Mouse (Mus musculus) megakaryocyte-erythroid progenitor cell, adult 5-6 weeks (primary cell): ENCODE results near the gene St3gal2. TPM values are rescaled to one million over a fixed set of nuclear protein-coding genes. Genes with fewer than 3 reads are reported as not detected.
A peak's percentile ranks its signal among the peaks of the same experiment; 100 is the strongest.
"Not testable (repeated sequence)": the region's sequence is repeated elsewhere in the genome, so short reads cannot be mapped to it uniquely, and the experiment has no call there.

Experiments used
- ATAC-seq: replicated peaks from 2 replicates; pipeline ENCODE4 v1.8.0; 2016; ENCODE audit warnings: mild to moderate bottlenecking, inconsistent platforms; ENCODE audit not compliant: severe bottlenecking, poor library complexity, low FRiP score, low TSS enrichment
- total RNA-seq, 2 experiments: library from RNA; stranded (forward) in 1 of 2; stranded (reverse) in 1 of 2; fragments of 200-1000, 215-1000 nt in 1 of 2; fragments of >200 nt in 1 of 2; fragmentation: Nextera tagmentation in 1 of 2; gene quantifications; 2 replicates each; pipeline ENCODE4 v1.2.3; 2014 to 2017

Gene St3gal2
- total RNA-seq, 2 experiments from 2014 or later, result 12.5 to 17.0 TPM

DNA sequence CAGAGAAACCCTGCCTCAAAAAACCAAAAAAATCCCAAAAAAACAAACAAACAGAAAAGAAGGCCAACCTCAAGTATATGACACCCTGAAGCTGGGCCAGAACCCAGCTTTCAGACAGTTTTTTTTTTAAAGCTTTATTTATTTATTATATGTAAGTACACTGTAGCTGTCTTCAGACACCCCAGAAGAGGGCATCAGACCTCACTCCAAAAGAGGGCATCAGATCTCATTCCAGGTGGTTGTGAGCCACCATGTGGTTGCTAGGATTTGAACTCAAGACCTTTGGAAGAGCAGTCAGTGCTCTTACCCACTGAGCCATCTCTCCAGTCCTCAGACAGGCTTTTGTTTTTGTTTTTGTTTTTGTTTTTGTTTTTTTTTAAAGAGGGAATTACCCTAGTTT lies 9.9 kb upstream of the St3gal2 start:
- ATAC-seq, result not testable (repeated sequence)

DNA sequence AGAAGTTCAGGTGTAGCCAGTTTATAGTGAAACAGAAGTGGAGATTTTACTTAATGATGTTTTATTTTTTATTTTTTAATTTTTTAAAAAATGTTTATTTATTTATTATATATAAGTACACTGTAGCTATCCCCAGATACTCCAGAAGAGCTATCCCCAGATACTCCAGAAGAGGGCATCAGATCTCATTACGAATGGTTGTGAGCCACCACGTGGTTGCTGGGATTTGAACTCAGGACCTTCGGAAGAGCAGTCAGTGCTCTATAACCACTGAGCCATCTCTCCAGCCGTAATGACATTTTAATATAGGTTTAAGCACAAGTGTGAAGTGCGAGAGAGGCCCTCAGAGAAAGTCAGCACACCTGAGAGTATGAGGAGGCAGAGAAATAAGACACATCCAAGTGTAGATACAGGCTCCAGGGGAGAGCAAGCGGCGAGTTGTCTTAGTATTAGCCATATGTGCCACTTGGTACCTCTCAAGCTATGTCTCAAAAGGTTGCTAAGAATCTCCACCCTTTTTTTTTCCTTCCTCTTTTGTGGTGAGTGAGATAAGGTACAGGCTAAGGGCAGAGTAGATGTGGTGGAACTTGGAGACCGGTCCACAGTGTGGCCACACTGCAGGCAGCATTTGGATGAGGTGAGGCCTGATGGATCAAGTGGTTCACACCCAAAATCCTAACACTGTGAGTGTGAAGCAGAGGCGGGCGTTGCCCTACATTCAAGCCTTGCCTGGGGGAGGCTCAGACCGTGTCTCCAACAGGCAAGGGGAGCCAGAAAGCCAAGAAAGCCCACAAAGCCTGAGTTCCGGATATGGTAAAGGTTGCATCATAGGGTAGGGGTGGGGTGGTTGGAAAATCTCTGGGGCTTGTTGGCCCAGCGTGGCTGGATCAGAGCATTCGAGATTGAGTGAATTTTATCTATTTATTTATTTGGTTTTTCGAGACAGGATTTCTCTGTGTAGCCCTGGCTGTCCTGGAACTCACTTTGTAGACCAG lies 7.8 kb upstream of the St3gal2 start:
- peak; percentile 93 for ATAC-seq

DNA sequence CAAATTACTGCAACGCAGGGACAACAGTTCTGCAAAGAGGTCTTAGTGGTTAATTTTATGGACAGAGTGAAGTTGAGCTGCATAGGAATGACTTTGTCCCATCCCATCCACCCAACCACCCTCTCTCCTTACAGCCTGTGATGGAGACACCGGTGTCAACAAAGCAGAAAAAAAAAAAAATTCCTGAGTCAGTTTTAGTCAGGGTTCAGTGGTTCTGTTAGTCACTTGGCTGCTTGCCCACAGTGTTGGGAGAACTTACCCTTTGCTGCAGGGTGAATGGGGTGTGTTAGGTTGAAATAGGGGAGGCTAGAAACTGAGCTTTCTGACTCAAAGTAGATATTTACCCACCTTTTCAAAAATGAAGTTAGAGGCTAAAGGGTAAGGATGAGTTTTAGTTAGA lies 2.3 kb upstream of the St3gal2 start:
- ATAC-seq, result no peak

DNA sequence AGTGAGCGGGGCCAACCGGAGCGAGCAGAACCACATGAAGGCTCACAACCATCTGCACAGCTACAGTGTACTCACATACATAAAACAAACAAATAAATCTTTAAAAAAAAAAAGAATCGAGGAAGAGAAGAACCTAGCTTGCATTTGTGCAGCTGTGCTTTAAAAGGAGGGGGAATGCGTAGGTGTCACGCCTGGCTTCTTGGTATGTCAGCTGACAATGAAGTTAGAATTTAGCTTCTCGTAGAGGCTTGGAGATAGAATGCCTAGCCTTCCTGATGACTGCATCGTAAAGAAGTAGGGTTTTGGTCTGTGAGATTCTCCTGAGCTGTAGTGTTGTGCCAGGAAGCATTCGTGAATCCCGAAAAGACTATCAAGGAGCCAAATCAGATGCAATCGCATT lies 1.7 kb upstream of the St3gal2 start:
- no peak for ATAC-seq

DNA sequence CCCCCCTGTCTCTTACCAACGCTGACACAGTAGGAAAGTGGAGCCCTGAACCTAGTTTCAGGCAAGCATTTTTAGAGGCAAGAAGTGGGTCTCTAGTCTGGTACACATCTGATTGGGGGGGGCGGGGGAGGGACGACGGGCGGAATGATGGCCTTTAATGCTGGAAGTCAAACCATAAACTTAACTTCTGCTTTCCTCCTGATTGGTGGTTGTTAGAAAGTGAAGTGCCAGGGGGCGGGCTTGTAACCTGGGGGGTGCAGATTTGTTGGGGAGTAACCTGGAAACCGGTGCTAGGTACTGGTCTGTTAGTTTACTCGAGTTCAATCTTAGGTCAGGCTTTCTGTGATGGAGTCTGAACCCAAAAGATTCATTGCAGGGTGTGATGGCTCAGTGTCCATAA lies 1.3 kb upstream of the St3gal2 start:
- no peak for ATAC-seq

DNA sequence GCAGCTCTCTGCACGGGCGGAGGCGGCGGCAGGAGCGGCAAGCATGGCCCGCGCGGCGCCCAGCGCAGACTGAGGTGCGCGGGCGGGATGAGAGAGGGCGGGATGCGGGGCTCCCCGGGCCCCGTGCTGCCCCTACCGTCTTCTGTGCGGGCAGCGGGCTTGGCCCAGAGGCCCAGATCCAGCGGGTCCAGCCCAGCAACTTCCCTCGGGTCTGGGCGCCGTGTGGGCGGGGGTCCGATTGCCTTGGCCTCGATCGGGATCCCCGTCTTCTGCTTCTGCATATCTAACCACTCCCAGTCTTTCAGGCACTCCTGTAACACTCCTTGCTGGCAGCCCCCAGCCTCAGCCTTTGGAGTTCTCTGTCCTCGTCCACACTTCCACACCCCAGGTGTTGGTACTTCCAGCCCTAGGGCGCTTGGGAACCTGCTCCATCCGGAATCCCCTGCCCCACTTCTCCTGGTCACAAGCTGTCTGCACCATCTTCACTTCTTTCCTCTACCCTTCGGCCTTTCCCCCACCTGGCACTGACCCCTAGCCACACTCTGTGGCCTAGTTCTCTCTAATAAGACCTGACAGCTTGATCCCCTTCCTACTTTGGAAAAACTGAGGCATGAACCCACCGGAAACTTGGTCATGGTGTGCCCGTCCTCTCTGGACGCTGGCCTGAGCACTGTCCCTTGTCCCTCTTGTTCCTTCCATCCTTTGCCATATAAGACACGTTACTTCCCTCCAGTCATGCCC lies 480 bp downstream of the St3gal2 start:
- ATAC-seq, result no peak; the same call in 1 of the 2 replicates

DNA sequence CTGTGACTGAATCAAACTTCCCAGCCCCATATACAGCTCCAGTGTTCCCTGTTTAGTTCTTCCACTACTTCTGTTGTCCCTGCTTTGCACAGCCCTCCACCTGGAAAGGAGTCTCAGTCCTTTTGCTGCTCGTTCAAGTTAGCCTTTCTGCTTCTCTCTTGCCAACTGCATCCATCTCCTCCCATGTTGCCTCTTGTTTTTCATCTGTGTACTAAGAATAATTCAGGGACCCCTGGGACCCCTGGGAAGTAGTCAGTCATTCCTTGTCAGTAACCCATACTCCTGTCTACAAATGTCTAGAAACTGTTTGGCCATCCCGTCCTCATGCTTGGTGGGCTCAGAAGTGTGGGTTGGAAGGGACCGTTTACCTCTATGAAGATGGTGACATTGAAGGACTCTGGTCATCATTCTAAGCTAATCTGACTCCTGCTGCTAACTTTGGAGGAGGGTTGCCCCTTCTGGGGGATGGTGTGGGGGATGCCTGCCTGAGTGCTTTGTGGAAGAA lies 1.1 kb downstream of the St3gal2 start:
- ATAC-seq, result no peak

DNA sequence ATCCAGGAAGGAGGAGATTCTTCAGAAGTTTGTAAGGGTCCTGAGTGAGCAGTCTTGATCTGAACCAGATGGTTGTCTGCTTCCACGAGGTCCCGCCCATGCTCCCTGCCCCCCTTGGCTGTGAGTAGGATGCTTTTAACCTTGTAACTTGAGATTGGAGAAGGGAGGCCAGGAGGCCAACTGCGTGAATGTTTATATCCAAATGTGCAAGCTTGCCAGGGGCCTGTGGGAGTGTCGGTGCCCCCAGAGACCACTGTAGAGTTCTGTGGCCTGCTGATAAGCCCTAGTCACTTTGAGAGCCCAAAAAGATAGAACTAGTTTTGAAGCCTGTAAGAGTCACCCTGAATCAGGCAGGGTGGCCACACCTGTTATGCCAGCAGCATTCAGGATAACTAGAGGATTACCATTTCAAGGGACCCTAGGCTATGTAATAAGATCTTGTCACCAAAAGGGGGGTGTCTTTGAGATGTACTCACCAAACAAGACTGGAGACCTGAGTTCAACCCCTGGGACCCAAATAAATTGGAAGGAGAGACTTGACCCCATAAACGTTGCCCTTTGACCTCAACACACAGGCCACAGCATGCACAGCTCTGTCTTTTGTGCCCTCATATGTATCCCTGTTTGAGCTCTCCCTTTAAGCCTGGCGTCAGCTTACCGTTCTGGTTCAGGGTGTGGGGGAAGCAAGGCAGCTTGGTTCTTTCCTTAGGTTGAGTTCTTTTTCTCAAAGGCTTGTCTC lies 1.9 kb downstream of the St3gal2 start:
- ATAC-seq, result peak; percentile 75

DNA sequence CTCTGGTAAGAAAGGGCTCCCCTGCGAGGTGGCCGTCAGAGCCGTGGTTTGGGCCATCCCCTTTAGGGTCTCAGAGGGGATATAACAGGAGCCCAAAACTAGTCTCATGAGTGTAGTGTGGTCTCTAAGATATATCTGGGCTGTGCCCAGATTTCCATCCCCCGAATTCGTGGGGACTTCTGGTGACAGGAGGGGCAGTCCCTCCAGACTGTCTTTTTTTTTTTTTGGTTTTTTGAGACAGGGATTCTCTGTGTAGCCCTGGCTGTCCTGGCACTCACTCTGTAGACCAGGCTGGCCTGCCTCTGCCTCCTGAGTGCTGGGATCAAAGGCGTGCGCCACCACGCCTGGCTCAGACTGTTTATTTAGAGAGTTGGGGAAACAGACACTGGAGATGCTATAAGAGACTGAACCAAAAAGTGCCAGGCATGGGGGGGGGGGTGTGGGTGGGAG lies 6.0 kb downstream of the St3gal2 start:
- ATAC-seq, result no peak

DNA sequence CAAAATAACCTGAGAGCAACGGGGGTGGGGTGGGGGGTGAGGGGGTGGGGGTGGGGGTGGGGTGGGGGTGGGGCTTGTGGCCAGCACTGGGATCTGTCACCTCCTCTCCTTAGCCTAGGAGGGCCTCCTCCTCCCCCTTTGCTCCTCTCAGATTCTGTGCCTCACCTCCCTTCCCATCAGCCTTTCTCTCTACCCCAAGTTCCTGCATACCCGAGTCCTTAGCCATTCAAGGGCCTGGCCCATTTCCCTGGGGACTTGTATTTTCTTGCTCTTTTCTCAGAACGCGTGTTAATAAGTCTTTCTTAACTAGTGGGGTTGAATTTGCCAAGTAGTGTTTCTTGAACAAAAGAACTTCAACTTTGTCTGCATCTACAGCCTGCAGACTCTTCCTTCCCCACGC lies 7.0 kb downstream of the St3gal2 start:
- ATAC-seq, result no peak

DNA sequence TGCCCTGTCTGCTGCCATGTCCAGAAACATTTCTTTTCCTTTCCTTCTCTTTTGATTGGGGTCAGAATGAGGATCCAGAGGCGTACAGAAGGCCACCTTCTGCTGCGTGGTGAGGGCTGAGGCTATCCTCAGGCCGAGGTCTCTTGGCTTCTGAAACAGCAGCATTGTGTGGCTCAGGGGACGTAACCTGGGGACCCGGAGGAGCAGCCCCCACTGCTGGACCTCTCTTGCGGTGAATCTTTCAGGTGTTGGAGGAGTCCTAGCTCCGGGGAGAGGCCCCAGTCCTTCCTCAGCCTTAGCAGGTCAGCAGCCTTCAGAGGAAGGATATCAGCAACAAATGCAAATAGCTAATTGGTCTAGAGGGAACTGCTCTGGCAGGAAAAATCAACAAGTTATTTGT lies 8.7 kb downstream of the St3gal2 start:
- ATAC-seq, result no peak

DNA sequence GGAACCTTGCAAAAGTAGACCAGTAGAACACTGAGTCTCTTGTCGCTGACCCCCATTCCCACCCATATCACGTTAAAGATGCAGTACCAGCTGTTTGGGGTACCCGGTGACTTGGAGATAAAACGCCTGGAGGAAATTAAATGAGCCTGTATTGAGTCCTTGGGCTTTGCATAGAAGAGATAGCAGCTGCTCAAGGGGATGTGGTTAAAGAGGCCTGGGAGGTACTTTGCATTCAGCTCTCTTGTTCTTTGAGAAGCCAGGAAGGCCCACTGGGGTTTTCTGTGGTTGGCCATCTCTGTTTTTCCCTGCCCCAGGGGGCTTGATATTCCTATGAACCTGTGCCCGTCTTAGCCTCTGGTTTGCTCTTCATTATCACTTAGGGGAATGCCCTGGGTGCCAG lies 9.3 kb downstream of the St3gal2 start:
- peak; percentile 82 for ATAC-seq

DNA sequence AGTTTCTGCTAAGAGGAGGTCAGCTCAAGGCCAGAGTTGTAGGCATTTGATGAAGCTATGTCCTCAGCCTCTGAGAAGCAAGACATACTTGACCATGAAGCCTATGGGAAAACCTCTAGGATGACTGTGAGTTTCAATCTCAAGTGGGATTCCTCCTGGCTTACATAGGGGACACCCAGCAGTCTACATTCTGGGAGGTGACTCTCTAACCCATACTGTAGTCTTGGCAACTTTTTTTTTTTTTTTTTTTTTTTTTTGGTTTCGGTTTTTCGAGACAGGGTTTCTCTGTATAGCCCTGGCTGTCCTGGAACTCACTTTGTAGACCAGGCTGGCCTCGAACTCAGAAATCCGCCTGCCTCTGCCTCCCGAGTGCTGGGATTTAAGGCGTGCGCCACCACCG lies 9.9 kb downstream of the St3gal2 start:
- not testable (repeated sequence) for ATAC-seq

DNA sequence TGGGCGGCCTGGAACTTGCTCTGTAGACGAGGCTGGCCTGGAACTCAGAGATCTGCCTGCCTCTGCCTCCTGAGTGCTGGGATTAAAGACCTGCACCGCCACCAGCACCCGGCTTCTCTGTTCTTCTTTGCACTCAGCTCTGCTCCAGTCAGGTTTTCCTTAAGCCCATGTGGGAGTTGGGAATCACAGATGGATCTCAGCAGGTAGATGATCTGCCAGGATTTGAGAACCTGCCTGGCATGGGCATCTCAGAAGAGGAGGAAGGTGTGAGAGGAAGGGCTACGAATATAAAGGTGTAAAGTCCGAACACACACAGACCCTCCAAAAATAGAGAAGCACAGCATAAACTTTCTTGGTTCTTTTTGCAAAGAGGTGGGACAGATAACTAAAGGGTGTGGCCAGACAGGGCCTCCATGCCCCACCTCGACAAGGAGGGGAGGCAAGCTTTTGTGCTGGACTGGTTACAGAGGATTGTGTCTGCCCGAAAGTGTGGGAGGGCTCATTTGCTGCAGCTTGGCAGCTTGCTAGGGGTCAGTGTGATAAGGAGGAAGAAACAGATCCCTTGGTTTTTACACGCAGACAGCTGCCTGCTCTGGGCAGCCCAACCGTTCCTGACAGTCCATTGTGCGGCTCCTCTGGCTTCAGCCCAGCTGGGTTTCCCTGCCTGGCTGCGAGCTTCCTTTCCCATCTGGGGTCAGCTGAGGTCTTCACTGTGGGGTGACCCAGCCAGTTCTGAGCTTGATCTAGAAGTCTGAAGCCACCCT lies 11.6 kb downstream of the St3gal2 start:
- ATAC-seq, result peak; percentile 78

DNA sequence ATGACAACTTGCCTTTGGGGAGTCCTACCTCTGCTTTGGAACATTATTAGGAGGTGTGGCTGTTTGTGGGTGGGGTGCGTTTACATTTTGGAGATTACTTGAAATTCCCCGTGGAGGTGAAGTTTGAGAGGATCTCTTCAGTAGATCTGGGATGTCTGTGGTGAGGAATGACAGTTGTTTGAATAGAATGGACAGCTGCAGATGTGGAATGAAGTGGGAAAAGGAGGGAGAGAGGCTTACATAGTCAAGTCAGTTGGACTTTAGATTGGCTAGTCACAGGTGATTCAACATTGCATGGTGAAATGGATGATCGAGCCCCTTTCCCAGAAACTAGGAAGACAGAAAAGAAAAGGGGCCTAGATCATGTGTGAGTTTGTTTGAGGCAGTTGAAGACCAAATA lies 12.7 kb downstream of the St3gal2 start:
- no peak for ATAC-seq

DNA sequence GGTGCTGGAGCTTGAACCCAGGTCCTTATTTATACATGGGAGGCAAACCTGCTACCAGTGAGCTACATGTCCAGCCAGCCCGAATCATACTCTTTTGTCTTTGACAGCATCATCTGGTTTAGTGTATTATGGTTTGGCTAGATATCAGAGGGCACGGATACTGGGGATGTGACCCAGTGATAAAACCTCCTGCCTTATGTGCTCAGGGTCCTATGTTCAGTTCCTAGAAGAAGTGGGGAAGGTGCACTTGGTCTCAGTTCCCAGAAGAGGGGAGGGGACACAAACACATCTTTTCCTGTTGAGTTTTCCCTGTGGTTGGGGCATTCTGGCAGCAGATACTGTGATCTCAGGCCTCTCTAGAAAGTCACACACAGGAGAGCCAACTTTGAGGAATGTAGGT lies 13.6 kb downstream of the St3gal2 start:
- ATAC-seq, result no peak

DNA sequence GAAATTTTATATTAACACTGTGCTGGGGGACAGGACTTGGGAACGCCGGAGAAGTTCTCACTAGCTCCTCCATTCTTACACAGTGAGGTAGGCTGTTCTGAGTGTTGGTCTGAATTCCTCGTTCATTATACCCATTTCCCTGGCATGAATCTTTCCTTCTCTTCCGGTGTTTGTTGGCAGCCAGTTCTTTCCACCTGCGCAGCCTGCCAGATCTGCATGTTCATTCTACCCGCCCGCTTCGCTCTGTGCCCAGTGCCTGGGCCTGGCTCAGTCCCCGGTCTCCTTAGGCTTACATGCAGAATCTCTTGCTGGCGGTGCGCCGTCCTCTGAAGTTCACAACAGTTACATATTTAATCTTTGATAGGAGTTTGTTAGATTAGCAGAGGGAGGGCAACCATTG lies 16.5 kb downstream of the St3gal2 start:
- no peak for ATAC-seq

DNA sequence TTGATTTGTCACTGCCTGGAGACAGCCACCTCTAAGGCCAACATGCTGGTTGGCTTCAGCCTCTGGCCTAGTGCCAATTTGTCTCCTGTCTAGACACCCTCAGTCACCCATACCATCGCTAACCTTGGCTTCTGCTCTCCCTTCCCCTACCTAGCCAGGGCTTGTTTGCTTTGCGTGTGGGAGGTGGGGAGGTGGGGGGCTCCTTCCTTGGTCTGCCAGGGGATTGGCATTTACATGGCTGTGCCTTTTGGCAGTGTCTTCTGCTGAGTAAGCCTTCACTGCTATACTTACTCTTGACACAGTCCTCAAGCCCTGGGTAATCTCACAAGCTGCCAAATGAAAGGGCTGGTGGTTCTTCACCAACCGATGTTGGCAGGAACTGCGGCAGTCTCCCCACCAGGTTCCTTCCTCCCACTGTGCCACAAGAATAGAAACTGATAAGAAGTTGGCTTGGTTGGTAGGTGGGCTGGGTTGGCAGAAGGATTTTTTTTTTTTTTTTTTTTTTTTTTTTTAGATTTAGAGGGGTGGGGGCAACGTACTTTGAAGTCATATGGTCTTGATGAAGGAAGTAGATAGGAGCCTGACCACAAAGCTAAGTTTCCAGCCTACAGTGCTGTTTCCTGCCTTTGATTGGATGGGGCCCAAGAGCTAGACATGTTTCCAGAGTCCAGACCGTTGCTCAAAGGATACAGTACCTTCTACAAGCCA lies 19.3 kb downstream of the St3gal2 start:
- peak; percentile 90 for ATAC-seq
